Mouse (Mus musculus): Measurements from ENCODE around the gene BC003965.

BC003965 gene

GRCm38 (mm10) chr17:25184129-25184691 is at the start of gene BC003965:
BC003965 (plus strand) TSS chr17:25184554.
- in situ Hi-C loops (cut with MboI; ENCODE audit: low sequenced_read_pairs): no loop called here

GRCm38 (mm10) chr17:25135622-25136021 is 48.7 kb upstream of the BC003965 start:
- in situ Hi-C loops (cut with MboI; ENCODE audit: low sequenced_read_pairs): no loop called here

GRCm38 (mm10) chr17:25138803-25139202 is 45.6 kb upstream of the BC003965 start:
- in situ Hi-C loops (cut with MboI; ENCODE audit: low sequenced_read_pairs): no loop called here

GRCm38 (mm10) chr17:25139960-25140359 is 44.4 kb upstream of the BC003965 start:
- in situ Hi-C loops (cut with MboI; ENCODE audit: low sequenced_read_pairs): no loop called here

- in situ Hi-C loops (cut with MboI; ENCODE audit: low sequenced_read_pairs): no loop called here
These were observed 22.2 kb upstream of the BC003965 start, which contains the start of gene Ccdc154 for GRCm38 (mm10) chr17:25162161-25162560. Ccdc154 (plus strand) TSS chr17:25162461.

- in situ Hi-C loops (cut with MboI; ENCODE audit: low sequenced_read_pairs): no loop called here
These were observed 21.0 kb upstream of the BC003965 start for GRCm38 (mm10) chr17:25163387-25163786.

- in situ Hi-C loops (cut with MboI; ENCODE audit: low sequenced_read_pairs): no loop called here
These were observed 19.6 kb upstream of the BC003965 start for GRCm38 (mm10) chr17:25164770-25165169.

GRCm38 (mm10) chr17:25165970-25166671 is 18.2 kb upstream of the BC003965 start:
- in situ Hi-C loops (cut with MboI; ENCODE audit: low sequenced_read_pairs): no loop called here

- in situ Hi-C loops (cut with MboI; ENCODE audit: low sequenced_read_pairs): no loop called here
These were observed 14.6 kb upstream of the BC003965 start for GRCm38 (mm10) chr17:25169706-25170105.

GRCm38 (mm10) chr17:25172558-25172957 is 11.8 kb upstream of the BC003965 start:
- in situ Hi-C loops (cut with MboI; ENCODE audit: low sequenced_read_pairs): no loop called here

- in situ Hi-C loops (cut with MboI; ENCODE audit: low sequenced_read_pairs): no loop called here
These were observed 8.9 kb upstream of the BC003965 start, which contains the start of gene Gm38655 for GRCm38 (mm10) chr17:25175411-25175810. Gm38655 (minus strand) TSS chr17:25175471.

- in situ Hi-C loops (cut with MboI; ENCODE audit: low sequenced_read_pairs): no loop called here
These were observed 1.1 kb upstream of the BC003965 start for GRCm38 (mm10) chr17:25183232-25183631.

GRCm38 (mm10) chr17:25184961-25185360 is 607 bp downstream of the BC003965 start:
- in situ Hi-C loops (cut with MboI; ENCODE audit: low sequenced_read_pairs): no loop called here

- in situ Hi-C loops (cut with MboI; ENCODE audit: low sequenced_read_pairs): no loop called here
These were observed 3.4 kb downstream of the BC003965 start for GRCm38 (mm10) chr17:25187784-25188149.

GRCm38 (mm10) chr17:25188150-25189031 is 4.0 kb downstream of the BC003965 start, which contains the start of gene Unkl:
Unkl (plus strand) TSS chr17:25188397.
- in situ Hi-C loops (cut with MboI; ENCODE audit: low sequenced_read_pairs): no loop called here

- in situ Hi-C loops (cut with MboI; ENCODE audit: low sequenced_read_pairs): no loop called here
These were observed 4.7 kb downstream of the BC003965 start for GRCm38 (mm10) chr17:25189091-25189490.

- in situ Hi-C loops (cut with MboI; ENCODE audit: low sequenced_read_pairs): no loop called here
These were observed 18.0 kb downstream of the BC003965 start for GRCm38 (mm10) chr17:25202401-25202800.

GRCm38 (mm10) chr17:25210006-25210405 is 25.7 kb downstream of the BC003965 start:
- in situ Hi-C loops (cut with MboI; ENCODE audit: low sequenced_read_pairs): no loop called here

GRCm38 (mm10) chr17:25210680-25211466 is 26.5 kb downstream of the BC003965 start:
- in situ Hi-C loops (cut with MboI; ENCODE audit: low sequenced_read_pairs): no loop called here

- in situ Hi-C loops (cut with MboI; ENCODE audit: low sequenced_read_pairs): no loop called here
These were observed 27.4 kb downstream of the BC003965 start for GRCm38 (mm10) chr17:25211705-25212104.

GRCm38 (mm10) chr17:25215431-25215830 is 31.1 kb downstream of the BC003965 start:
- in situ Hi-C loops (cut with MboI; ENCODE audit: low sequenced_read_pairs): no loop called here
